Mouse (Mus musculus) gastrocnemius, adult 18-20 months (tissue): ENCODE data around the gene Rap2b. TPM values are rescaled to one million over a fixed set of nuclear protein-coding genes. Genes with fewer than 3 reads are reported as not detected.

Experiments used
- DNase-seq: peaks from one replicate; pipeline ENCODE4 v3.0.0; 2021; ENCODE audit warnings: low spot score
- long read RNA-seq, 2 experiments: library from polyadenylated mRNA; stranded (forward); transcript quantifications; one replicate each; pipeline ENCODE4 v2.0.0; 2021
- total RNA-seq, 2 experiments: library from RNA; stranded (reverse); gene quantifications; 2 replicates each; pipeline ENCODE4 v1.2.3; 2021

Rap2b gene
- 1 to 10 TPM; 1.1 TPM for total RNA-seq
- long read RNA-seq, experiment 1, full-length matches to known transcripts, result 2 of 2 reads
- long read RNA-seq, experiment 1, partial matches to known transcripts, result 0 of 2 reads
- long read RNA-seq, experiment 1, other reads (novel, unspliced or antisense), result 0 of 2 reads
- long read RNA-seq, experiment 2, result 0 reads

- no peak for DNase-seq
Measured at GRCm38 (mm10) chr3:61361338-61361737, at the start of gene Rap2b. Rap2b (plus strand) TSS chr3:61361638.

GRCm38 (mm10) chr3:61315002-61315401 lies 46.4 kb upstream of the Rap2b start:
- no peak for DNase-seq

- DNase-seq, result no peak
Measured at GRCm38 (mm10) chr3:61320031-61320430, 41.4 kb upstream of the Rap2b start.

- DNase-seq, result no peak
Measured at GRCm38 (mm10) chr3:61321632-61322031, 39.8 kb upstream of the Rap2b start.

GRCm38 (mm10) chr3:61336205-61336604 lies 25.2 kb upstream of the Rap2b start:
- DNase-seq, result no peak

- DNase-seq, result no peak
Measured at GRCm38 (mm10) chr3:61337230-61337629, 24.2 kb upstream of the Rap2b start.

- DNase-seq, result no peak
Measured at GRCm38 (mm10) chr3:61340321-61340720, 21.1 kb upstream of the Rap2b start.

GRCm38 (mm10) chr3:61344031-61344430 lies 17.4 kb upstream of the Rap2b start:
- DNase-seq, result no peak

- no peak for DNase-seq
Measured at GRCm38 (mm10) chr3:61345636-61346035, 15.8 kb upstream of the Rap2b start.

- DNase-seq, result no peak
Measured at GRCm38 (mm10) chr3:61348036-61348614, 13.3 kb upstream of the Rap2b start.

- DNase-seq, result no peak
Measured at GRCm38 (mm10) chr3:61349433-61349832, 12.0 kb upstream of the Rap2b start.

GRCm38 (mm10) chr3:61355464-61355863 lies 6.0 kb upstream of the Rap2b start:
- DNase-seq, result no peak

- DNase-seq, result no peak
Measured at GRCm38 (mm10) chr3:61358107-61358506, 3.3 kb upstream of the Rap2b start.

GRCm38 (mm10) chr3:61358756-61359293 lies 2.6 kb upstream of the Rap2b start:
- DNase-seq, result no peak

- no peak for DNase-seq
Measured at GRCm38 (mm10) chr3:61362821-61363160, 1.4 kb downstream of the Rap2b start.

GRCm38 (mm10) chr3:61363161-61363988 lies 1.9 kb downstream of the Rap2b start:
- DNase-seq, result peak; percentile 94

GRCm38 (mm10) chr3:61363989-61364660 lies 2.7 kb downstream of the Rap2b start:
- DNase-seq, result peak; percentile 92

- DNase-seq, result no peak
Measured at GRCm38 (mm10) chr3:61364661-61364977, 3.2 kb downstream of the Rap2b start.

GRCm38 (mm10) chr3:61364978-61365778 lies 3.7 kb downstream of the Rap2b start:
- DNase-seq, result peak; percentile 20

GRCm38 (mm10) chr3:61365779-61366373 lies 4.4 kb downstream of the Rap2b start, which contains the start of gene B430305J03Rik:
B430305J03Rik (minus strand) TSS chr3:61365951.
- DNase-seq, result peak; percentile 4

- DNase-seq, result peak; percentile 1
Measured at GRCm38 (mm10) chr3:61368446-61368845, 7.0 kb downstream of the Rap2b start.
